Mouse (Mus musculus) spleen, adult 12 weeks (tissue): ENCODE results near the gene Alpk1.

Experiments used
- DNase-seq: peaks from one replicate; pipeline ENCODE4 v3.0.0; 2022; ENCODE audit warnings: low spot score

Gene Alpk1

DNA sequence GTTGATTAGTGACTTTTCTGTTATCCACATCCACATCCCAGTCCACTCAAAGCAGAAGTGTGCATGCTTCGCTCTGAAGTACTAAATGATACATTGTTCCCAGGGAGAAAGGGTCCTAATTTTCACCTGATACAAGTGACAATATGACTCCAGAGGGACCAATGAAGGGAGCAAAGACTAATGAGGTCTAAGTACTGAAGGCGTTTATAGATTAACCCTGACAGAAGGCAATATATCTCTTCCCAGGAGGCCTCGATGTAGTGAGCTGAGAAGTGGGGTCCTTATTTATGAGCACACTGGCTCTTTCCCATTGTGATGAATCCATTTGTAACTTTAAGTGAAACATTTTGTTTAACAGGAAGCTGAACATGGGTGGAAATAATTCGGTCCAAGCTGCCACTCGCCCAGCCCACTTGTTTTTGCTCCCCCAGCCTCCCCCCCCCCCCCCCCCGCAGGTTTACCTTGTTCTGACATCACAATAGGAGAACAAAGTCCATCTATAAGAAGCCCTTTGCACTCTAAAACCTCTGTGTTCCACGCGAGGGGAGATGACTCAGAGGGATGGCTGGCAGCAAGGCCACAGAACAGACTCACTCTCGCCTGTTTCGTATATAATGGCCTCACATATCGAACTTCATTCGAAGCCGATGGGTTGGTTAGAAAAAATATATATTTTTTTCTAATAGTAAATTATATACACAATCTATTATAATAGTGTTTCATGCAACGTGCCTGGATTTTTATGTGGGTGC is 36.5 kb downstream of the Alpk1 start:
- no peak for DNase-seq

- DNase-seq = no peak
Observed at GRCm38 (mm10) chr3:127741473-127741872, 38.9 kb downstream of the Alpk1 start.

DNA sequence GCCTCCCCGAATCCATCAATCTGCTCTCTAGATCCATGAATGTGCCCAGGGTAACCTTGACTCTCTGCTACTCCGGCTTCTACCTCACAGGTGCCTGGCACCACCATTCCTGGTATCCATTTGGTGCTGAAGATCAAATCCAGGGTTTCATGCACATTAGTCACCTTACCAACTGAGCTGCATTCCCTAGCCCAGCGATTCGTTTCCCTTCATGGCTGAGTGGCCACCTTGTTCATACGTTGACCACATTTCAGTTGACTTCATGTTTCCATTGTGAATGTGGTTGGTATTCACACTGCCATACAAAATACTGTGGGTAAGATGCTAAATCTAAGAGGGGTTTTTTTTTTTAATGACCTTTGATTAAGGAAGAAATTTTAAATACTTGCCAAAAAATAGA is 42.5 kb downstream of the Alpk1 start:
- no peak for DNase-seq

DNA sequence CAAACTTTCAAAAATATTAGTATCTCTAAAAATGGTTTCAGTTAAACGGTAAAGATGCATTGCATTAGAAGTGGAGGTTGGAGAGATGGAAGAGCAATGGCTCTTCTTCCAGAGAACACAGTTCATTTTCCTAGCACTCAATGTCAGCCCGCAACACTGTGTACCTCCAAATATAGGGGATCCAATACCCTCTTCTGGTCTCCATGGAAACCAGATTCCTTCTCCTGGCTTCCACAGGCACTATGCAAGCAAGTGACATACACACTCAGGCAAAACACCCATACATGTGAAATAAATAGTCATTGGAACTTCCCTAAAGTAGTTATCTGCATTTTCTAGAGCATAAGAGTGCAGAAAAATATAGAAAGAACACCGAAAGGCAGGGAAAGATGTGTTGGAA is 44.9 kb downstream of the Alpk1 start:
- no peak for DNase-seq

- no peak for DNase-seq
Observed at GRCm38 (mm10) chr3:127729513-127730137, 50.7 kb downstream of the Alpk1 start.

DNA sequence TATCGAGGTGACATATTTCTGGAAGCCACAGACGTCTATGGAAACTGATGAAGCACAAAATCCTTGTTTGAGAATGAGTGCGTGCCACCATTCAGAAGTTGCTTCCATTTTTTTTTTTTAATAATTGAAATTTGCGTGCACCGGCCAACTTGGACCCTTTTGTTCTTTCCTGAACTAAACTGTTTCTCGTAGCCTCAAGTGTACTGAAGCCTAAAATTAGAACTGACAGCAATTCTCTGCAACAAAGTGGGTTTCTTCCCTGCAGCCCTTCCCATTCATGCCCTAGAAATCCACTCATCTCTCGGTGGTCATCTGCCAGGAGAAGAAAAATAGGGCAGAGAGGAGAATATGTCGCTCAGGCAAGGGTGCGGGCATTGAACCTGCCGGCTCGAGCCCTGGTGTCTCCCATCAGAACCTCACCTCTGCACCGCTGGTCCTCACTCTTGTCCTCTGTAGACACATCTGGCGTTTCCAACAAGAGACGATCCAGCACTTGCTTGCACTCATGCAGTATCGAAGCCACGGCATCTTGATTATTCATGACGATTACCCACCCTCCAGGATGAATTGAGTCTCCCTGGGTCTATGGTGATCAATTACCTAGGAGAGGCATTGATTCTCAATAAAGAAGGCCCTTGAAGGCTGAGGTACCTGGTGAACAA is 51.3 kb downstream of the Alpk1 start:
- no peak for DNase-seq

DNA sequence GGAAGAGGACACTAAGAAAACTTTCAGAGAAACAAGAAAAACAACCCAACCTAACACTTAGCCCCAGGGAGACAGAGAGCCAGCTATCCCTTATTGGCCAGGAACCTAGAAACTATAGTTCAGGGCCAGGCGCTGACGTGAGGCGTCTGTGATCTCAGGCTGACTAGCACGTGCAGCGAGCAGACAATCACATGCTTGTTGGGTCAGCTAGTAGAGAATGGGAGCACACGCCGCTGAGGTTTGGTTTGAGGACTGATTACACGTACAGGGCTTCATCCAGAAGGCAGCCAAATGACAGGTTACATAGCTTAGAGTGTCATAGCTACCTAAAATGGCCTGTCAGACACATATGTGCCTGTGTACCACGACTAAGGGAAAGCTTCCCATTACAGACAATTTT is 52.3 kb downstream of the Alpk1 start:
- no peak for DNase-seq

DNA sequence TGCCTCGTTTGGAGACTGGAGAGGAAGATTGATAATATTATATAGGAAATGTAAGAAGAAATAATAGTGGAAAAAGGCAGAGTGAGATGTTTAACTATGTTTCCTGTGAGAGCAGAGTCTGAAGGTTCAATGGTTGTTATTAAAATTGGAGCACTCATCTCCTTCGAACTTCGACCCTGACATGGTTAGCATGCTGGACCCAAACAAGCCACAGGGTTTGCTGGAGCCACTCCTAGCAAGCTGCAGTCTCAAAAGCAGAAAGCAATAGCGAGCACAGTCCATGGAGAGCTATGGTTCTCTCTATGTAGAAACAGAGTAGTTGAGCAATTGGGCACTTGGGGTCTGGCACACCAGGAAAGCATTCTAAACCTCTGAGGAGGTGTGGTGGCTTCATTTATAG is 59.4 kb downstream of the Alpk1 start:
- no peak for DNase-seq

- DNase-seq = no peak
Observed at GRCm38 (mm10) chr3:127720050-127720449, 60.3 kb downstream of the Alpk1 start.

DNA sequence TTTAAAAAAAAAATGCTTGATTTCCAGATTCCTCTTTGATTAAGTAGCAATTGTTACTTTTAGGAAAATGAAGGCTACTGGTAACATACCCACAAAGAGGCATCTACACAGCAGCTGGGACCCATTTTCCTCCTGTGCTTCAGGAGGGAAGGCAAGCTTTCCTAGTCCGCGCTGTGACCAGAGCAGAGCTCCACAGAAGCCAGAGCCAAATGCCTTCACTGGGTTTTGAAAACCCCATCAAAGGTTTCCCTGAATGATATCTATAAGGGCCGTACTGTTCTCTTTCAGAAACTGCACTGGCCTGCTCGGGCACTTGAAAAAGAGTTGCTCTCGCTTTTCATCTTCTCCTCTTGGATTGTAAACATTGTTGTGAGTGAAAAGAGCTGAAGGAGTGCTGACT is 60.7 kb downstream of the Alpk1 start:
- no peak for DNase-seq

GRCm38 (mm10) chr3:127716759-127717158 is 63.6 kb downstream of the Alpk1 start:
- no peak for DNase-seq

DNA sequence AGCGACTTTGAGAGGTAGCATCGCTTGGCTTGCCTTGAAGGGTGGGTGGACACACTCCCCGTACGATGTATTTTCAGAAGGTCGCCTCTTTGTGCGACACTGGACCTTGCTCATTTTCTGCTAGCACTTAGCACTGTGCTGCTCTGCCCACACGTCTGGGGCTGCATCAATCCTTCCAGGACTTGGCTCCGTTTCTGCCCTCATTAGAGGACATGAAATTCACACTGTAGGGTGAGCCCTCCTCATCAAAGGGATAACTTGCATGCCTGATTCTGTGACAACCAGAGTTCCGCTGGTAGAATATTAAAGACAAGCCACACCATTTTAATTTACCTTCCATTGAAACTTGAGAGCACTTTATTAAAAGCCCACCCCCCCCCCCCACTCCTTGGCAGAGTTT is 67.2 kb downstream of the Alpk1 start:
- no peak for DNase-seq

DNA sequence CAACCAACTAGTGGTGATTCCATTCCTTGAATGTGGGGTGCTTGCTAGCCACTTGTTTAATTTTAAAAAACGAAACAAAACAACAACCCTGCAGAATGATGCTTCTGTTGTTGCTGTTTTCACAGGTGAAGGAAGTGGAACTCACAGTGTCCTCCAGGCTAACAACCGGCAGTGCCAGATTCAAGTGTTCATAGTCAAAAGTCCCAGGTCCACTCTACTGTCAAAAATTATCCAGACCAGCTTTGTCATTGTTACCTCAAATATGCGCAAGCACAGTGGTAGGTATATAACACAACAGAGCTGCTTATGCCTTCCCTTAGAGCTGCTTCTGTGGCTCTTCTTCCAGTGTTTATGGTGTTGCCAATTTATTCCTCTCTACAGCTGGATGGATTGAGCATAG is 68.8 kb downstream of the Alpk1 start:
- DNase-seq = no peak

- no peak for DNase-seq
Observed at GRCm38 (mm10) chr3:127707089-127707485, 73.2 kb downstream of the Alpk1 start.

- no peak for DNase-seq
Observed at GRCm38 (mm10) chr3:127706445-127707088, 73.8 kb downstream of the Alpk1 start.

- no peak for DNase-seq
Observed at GRCm38 (mm10) chr3:127705515-127706444, 74.5 kb downstream of the Alpk1 start.

DNA sequence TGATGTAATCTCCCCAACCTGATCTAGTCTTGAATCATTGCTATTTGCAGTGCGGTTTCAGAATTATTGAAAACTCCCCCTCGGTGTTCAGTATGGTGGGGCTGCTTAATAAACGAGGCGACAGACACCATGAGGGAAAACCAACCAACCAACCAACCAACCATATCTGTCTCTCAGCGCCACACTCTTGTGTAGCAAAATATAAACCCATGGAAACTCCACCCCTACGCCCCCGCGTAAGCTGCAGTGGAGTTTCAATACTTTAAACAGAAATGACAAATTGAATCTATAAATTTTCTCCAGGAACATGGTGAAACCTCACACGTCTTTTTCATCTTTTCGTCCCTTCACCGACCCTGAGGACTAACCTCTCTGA is 75.2 kb downstream of the Alpk1 start:
- DNase-seq = no peak

- no peak for DNase-seq
Observed at GRCm38 (mm10) chr3:127701196-127701825, 79.0 kb downstream of the Alpk1 start.

GRCm38 (mm10) chr3:127698636-127699035 is 81.7 kb downstream of the Alpk1 start:
- DNase-seq = no peak

GRCm38 (mm10) chr3:127696541-127696940 is 83.8 kb downstream of the Alpk1 start:
- no peak for DNase-seq
